Mouse (Mus musculus) limb, embryonic 12.5 days (tissue): ENCODE results near the gene Palm. TPM values are rescaled to one million over a fixed set of nuclear protein-coding genes. Genes with fewer than 3 reads are reported as not detected.

Experiments
- ATAC-seq: fragments of 200-750 bp; cut with Nextera tagmentation; 2 replicates; pipeline ENCODE4 v1.8.0; 2017; ENCODE audit warnings: low read depth, moderate TSS enrichment; ENCODE audit not compliant: insufficient number of reproducible peaks, insufficient read depth, low FRiP score, low TSS enrichment
- H3K27ac ChIP-seq: fragments of 300-500 bp; sonication (generic); 2 replicates; pipeline ENCODE4 v1.5.1; 2016; ENCODE audit warnings: mild to moderate bottlenecking, moderate library complexity
- H3K27me3 ChIP-seq: fragments of 300-500 bp; sonication (generic); 2 replicates; pipeline ENCODE4 v1.6.1; 2016; ENCODE audit warnings: mild to moderate bottlenecking, moderate library complexity
- H3K36me3 ChIP-seq: fragments of 300-500 bp; sonication (generic); 2 replicates; pipeline ENCODE4 v1.6.1; 2016; ENCODE audit warnings: mild to moderate bottlenecking, moderate library complexity
- H3K4me1 ChIP-seq: fragments of 300-500 bp; sonication (generic); replicated peaks from 2 replicates; pipeline ENCODE4 v1.6.1; 2016
- H3K4me2 ChIP-seq: fragments of 300-500 bp; sonication (generic); 2 replicates; pipeline ENCODE4 v1.6.1; 2016; ENCODE audit warnings: mild to moderate bottlenecking, moderate library complexity
- H3K4me3 ChIP-seq: fragments of 300-500 bp; sonication (generic); replicated peaks from 2 replicates; pipeline ENCODE4 v1.5.1; 2016; ENCODE audit warnings: mild to moderate bottlenecking
- H3K9ac ChIP-seq: fragments of 300-500 bp; sonication (generic); replicated peaks from 2 replicates; pipeline ENCODE4 v1.6.1; 2016; ENCODE audit warnings: mild to moderate bottlenecking, moderate library complexity
- H3K9me3 ChIP-seq: fragments of 300-500 bp; sonication (generic); 2 replicates; pipeline ENCODE4 v1.6.1; 2016; ENCODE audit warnings: mild to moderate bottlenecking, moderate library complexity
- WGBS: fragments of 180-500 bp; shearing (Covaris S2); methylation state at CpG from one replicate; pipeline ENCODE4 v1.1.7; 2016; 5-methylcytosine and 5-hydroxymethylcytosine counted together
- polyA plus RNA-seq: library from polyadenylated mRNA; unstranded; fragments of >200 nt; fragmentation: Nextera tagmentation; extraction: Ambion mirVana; gene quantifications from 2 replicates; pipeline ENCODE4 v1.2.1, GENCODE M21; 2016

Palm gene
- polyA plus RNA-seq, 1 experiment from 2014 or later = 121 TPM

DNA sequence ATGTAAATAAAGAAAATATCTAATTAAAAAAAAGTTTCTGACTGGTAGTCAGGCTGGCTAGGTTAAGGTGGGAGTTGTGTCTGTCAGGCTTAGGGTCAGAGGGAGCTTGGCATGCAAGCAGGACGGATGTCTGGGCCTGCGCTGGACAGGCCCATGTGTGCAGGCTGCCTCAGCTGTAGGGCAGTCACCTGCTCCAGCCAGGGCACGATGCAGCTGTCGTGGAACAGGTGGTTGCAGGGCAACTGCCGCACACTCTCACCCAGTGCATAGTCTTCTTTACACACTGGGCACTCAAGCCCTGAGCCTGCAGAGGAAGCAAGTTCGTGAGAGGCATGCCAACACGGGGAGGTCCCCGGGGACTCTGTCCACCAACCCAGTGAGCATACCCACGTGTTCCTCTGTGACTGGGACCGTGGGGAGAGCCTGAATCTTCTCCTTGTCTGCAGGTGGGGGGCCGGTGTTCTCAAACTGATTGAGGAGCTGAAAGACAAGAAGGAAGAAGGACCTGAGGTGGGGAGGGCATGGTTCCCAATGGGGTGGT, 32.7 kb upstream of the Palm start:
- Histone ChIP-seq H3K9ac (no peak overlapping the region; the same call in 1 of the 2 replicates), H3K4me1 (peaks cover 16% of the 10 kb centered on the region), H3K36me3 (peaks cover 74% of the 10 kb centered on the region), H3K4me2 (no peak overlapping the region), H3K27me3 (no peaks in the 10 kb centered on the region), H3K27ac (no peak overlapping the region), H3K4me3 (no peak overlapping the region), H3K9me3 (no peaks in the 10 kb centered on the region)
- WGBS = 93% methylated on average over 11 of the region's 11 CpGs
- ATAC-seq = no peak

- no peak overlapping the region for H3K4me3 ChIP-seq
Observed at GRCm38 (mm10) chr10:79762875-79763274, 30.5 kb upstream of the Palm start.

DNA sequence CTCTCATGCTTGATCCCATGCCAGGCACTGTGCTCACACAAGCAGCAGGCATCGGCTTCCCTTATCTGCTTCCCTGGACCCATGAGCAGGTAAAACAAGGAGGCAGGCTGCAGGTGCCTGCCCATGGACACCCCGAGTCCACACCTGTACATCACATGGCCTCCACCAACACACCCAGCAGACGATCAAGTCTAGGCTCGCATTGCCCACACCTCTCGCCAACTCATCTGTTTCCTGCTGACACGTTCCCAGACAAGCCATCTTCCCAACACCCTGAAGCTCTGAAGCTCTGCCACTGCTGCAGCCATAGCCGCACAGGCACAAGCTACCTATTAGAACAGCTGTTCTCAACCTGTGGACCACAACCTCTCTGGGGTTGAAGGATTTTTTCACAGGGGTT, 29.1 kb upstream of the Palm start:
- WGBS = 78% methylated on average over 7 of the region's 7 CpGs
- H3K4me3 ChIP-seq = no peak overlapping the region
- H3K36me3 ChIP-seq = peaks cover 40% of the 10 kb centered on the region
- no peaks in the 10 kb centered on the region for H3K9me3 ChIP-seq
- no peak for ATAC-seq
- no peaks in the 10 kb centered on the region for H3K27me3 ChIP-seq
- H3K4me1 ChIP-seq = peaks cover 27% of the 10 kb centered on the region
- H3K9ac ChIP-seq = peak overlapping the region; percentile 13; the same call in 1 of the 2 replicates
- H3K4me2 ChIP-seq = no peak overlapping the region
- H3K27ac ChIP-seq = no peak overlapping the region

More at GRCm38 (mm10) chr10:79762875-79763274, 30.5 kb upstream of the Palm start:
- 96% methylated on average over 3 of the region's 3 CpGs for WGBS
- Histone ChIP-seq H3K4me2 (no peak overlapping the region), H3K27me3 (no peaks in the 10 kb centered on the region), H3K9ac (no peak overlapping the region), H3K36me3 (peaks cover 54% of the 10 kb centered on the region), H3K9me3 (no peaks in the 10 kb centered on the region), H3K27ac (no peak overlapping the region), H3K4me1 (peaks cover 23% of the 10 kb centered on the region)
- ATAC-seq = no peak

DNA sequence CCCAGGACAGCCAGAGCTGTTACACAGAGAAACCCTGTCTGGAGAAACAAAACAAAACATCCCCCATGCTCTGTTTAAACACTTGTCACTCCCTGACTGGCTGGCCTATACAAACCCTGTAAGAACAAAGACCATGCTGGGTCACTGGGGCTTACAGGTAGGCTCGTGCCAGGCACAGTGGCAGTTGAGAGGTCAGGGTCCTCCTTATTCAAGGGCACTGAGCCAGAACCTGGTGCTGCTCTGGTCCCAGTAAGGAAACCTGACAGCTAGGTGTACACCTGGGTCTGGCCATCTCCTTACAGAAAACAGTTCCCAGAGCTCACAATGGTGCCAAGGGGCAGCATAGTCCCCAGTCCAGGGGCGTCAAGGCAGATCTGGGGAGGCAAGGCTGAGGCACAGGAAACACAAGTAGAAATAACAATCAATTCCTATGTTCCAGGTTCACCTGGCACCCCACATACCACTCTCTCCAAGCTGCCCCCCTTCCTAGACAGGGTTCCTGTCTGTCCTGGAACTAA, 28.1 kb upstream of the Palm start:
- Histone ChIP-seq H3K9me3 (no peaks in the 10 kb centered on the region), H3K27ac (no peak overlapping the region), H3K4me1 (peaks cover 27% of the 10 kb centered on the region), H3K4me3 (peak overlapping the region; percentile 92), H3K27me3 (no peaks in the 10 kb centered on the region), H3K9ac (peak overlapping the region; percentile 91), H3K4me2 (peak overlapping the region; percentile 78), H3K36me3 (peaks cover 31% of the 10 kb centered on the region)
- ATAC-seq = no peak
- WGBS = 74% methylated on average over 2 of the region's 2 CpGs

- Histone ChIP-seq H3K9me3 (no peaks in the 10 kb centered on the region), H3K4me3 (peak overlapping the region; percentile 92), H3K27ac (peak overlapping the region; percentile 93), H3K27me3 (no peaks in the 10 kb centered on the region), H3K4me2 (peak overlapping the region; percentile 78), H3K36me3 (peaks cover 23% of the 10 kb centered on the region), H3K9ac (peak overlapping the region; percentile 91), H3K4me1 (peaks cover 27% of the 10 kb centered on the region)
- ATAC-seq = no peak
- 7% methylated on average over 16 of the region's 16 CpGs for WGBS
Observed at GRCm38 (mm10) chr10:79766001-79766507, 27.3 kb upstream of the Palm start.

GRCm38 (mm10) chr10:79766508-79767325, 26.7 kb upstream of the Palm start, which contains the start of gene Rnf126:
TSS of gene Rnf126 (minus strand) at chr10:79766952.
- peaks cover 27% of the 10 kb centered on the region for H3K4me1 ChIP-seq
- peak; percentile 89 for ATAC-seq
- WGBS = under 1% methylated on average over 101 of the region's 101 CpGs

DNA sequence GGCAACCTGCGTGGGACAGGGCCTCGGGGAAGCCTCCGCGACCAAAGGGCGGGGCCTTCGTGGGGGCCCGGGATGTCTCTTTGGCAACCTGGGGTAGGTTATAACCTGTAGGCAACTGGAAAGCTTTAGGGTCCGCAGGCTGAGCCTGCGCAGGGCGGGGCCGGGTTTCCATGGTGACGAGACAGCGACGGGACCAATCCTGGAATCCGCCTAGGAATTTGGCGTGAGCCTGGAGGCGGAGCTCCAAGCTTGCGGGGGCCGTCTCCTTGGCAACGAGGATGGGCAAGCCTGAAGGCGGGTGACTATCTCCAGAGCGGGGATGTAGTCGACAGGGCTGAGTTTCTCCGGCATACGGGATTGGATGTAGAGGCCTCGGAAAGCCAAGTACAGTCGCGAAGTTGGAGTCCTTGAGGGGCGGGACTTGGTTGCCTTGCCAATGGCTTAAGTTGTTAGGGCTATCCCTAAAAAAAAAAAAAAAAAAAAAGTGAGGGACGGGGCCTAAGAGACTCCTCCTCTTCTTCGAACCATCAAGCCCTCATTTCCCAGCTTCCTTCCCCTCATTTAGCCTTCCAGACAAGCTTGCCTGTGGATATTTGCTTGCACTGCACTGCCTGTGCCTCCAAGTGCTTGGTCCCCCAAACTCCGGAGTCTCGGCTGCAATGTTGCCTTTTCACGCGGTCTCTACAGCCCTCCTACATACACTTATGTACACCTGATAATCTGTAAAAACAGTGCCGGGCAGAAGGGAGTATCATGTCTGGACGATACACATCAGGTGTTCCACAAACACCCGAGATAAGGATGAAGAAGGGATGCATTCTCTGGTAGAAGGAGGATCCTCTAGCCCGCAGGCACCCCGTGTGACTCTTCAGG, 25.8 kb upstream of the Palm start:
- peaks cover 5% of the 10 kb centered on the region for H3K9me3 ChIP-seq
- peak; percentile 81 for ATAC-seq
- H3K27me3 ChIP-seq = no peaks in the 10 kb centered on the region
- no peak overlapping the region for H3K9ac ChIP-seq
- H3K27ac ChIP-seq = peak overlapping the region; percentile 93
- H3K4me2 ChIP-seq = peak overlapping the region; percentile 78
- peaks cover 8% of the 10 kb centered on the region for H3K36me3 ChIP-seq
- peaks cover 27% of the 10 kb centered on the region for H3K4me1 ChIP-seq
- 13% methylated on average over 40 of the region's 40 CpGs for WGBS
- peak overlapping the region; percentile 92 for H3K4me3 ChIP-seq

More at GRCm38 (mm10) chr10:79766508-79767325, 26.7 kb upstream of the Palm start, which contains the start of gene Rnf126:
- peak within 1 kb of the TSS; percentile 78 for H3K4me2 ChIP-seq
- H3K9me3 ChIP-seq = no peaks in the 10 kb centered on the region
- H3K9ac ChIP-seq = peak within 1 kb of the TSS; percentile 91
- H3K36me3 ChIP-seq = peaks cover 17% of the 10 kb centered on the region
- no peaks in the 10 kb centered on the region for H3K27me3 ChIP-seq
- peak within 1 kb of the TSS; percentile 93 for H3K27ac ChIP-seq
- peak within 1 kb of the TSS; percentile 92 for H3K4me3 ChIP-seq

DNA sequence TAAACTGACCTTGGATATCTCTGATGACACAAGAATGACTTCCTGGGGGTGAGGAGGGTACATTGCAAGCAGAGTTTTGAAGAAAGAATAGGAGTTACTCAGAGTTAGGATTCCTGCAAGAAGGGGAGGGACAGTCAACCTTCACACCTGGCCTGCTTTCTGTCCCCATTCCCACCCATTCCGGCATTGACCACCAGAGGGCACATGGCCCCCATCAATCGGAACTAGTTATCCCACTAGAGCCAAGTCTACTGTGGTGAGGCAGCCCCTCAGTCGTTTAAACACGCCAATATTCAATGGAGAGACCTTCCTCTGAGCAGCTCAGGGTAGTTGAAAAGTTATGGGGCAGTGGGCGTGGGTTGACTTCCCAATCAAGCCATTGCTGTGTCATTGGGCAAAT, 25.0 kb upstream of the Palm start:
- H3K27ac ChIP-seq = no peak overlapping the region
- H3K9me3 ChIP-seq = peaks cover 7% of the 10 kb centered on the region
- 0% methylated on average over 5 of the region's 5 CpGs for WGBS
- no peaks in the 10 kb centered on the region for H3K27me3 ChIP-seq
- no peak overlapping the region for H3K4me2 ChIP-seq
- no peak overlapping the region for H3K9ac ChIP-seq
- H3K36me3 ChIP-seq = no peaks in the 10 kb centered on the region
- H3K4me3 ChIP-seq = no peak overlapping the region
- ATAC-seq = no peak
- H3K4me1 ChIP-seq = peaks cover 27% of the 10 kb centered on the region

GRCm38 (mm10) chr10:79769329-79769728, 24.0 kb upstream of the Palm start:
- no peaks in the 10 kb centered on the region for H3K27me3 ChIP-seq
- 38% methylated on average over 4 of the region's 4 CpGs for WGBS

GRCm38 (mm10) chr10:79772320-79772719, 21.1 kb upstream of the Palm start:
- H3K4me3 ChIP-seq = no peak overlapping the region
- H3K27ac ChIP-seq = no peak overlapping the region
- 80% methylated on average over 3 of the region's 3 CpGs for WGBS
- H3K4me1 ChIP-seq = peaks cover 13% of the 10 kb centered on the region
- no peak for ATAC-seq
- no peaks in the 10 kb centered on the region for H3K36me3 ChIP-seq
- no peak overlapping the region for H3K9ac ChIP-seq
- peaks cover 9% of the 10 kb centered on the region for H3K27me3 ChIP-seq
- H3K9me3 ChIP-seq = peaks cover 13% of the 10 kb centered on the region
- no peak overlapping the region for H3K4me2 ChIP-seq

More at GRCm38 (mm10) chr10:79769329-79769728, 24.0 kb upstream of the Palm start:
- Histone ChIP-seq H3K4me1 (peaks cover 23% of the 10 kb centered on the region), H3K36me3 (no peaks in the 10 kb centered on the region), H3K9ac (no peak overlapping the region), H3K27ac (no peak overlapping the region), H3K4me2 (no peak overlapping the region), H3K9me3 (peaks cover 7% of the 10 kb centered on the region), H3K4me3 (no peak overlapping the region)
- ATAC-seq = no peak
